Mouse (Mus musculus) 3T3-L1 (cell line): ENCODE data around the gene Arhgef3.

Experiments used
- DNase-seq: peaks from one replicate; pipeline ENCODE4 v3.0.0-alpha.2; 2015; ENCODE audit warnings: low read depth, low spot score

The Arhgef3 gene

GRCm38 (mm10) chr14:27310559-27311242 is 196.0 kb downstream of the Arhgef3 start:
- no peak for DNase-seq

- DNase-seq: peak; percentile 9
These were observed 197.7 kb downstream of the Arhgef3 start for GRCm38 (mm10) chr14:27312380-27312779.

GRCm38 (mm10) chr14:27315737-27316136 is 201.0 kb downstream of the Arhgef3 start:
- DNase-seq: no peak

- no peak for DNase-seq
These were observed 202.4 kb downstream of the Arhgef3 start for GRCm38 (mm10) chr14:27317146-27317545.

GRCm38 (mm10) chr14:27319386-27319785 is 204.7 kb downstream of the Arhgef3 start:
- no peak for DNase-seq

GRCm38 (mm10) chr14:27322041-27322440 is 207.3 kb downstream of the Arhgef3 start:
- DNase-seq: no peak

- DNase-seq: no peak
These were observed 210.0 kb downstream of the Arhgef3 start for GRCm38 (mm10) chr14:27324689-27325088.

- DNase-seq: no peak
These were observed 210.8 kb downstream of the Arhgef3 start for GRCm38 (mm10) chr14:27325537-27325936.

- no peak for DNase-seq
These were observed 213.2 kb downstream of the Arhgef3 start for GRCm38 (mm10) chr14:27327862-27328261.

GRCm38 (mm10) chr14:27328952-27329351 is 214.3 kb downstream of the Arhgef3 start:
- DNase-seq: no peak

GRCm38 (mm10) chr14:27331490-27332035 is 216.9 kb downstream of the Arhgef3 start:
- no peak for DNase-seq

- DNase-seq: peak; percentile 59
These were observed 217.8 kb downstream of the Arhgef3 start for GRCm38 (mm10) chr14:27332359-27332987.

- DNase-seq: no peak
These were observed 220.9 kb downstream of the Arhgef3 start for GRCm38 (mm10) chr14:27335331-27336207.

- DNase-seq: no peak
These were observed 221.8 kb downstream of the Arhgef3 start for GRCm38 (mm10) chr14:27336208-27337114.

GRCm38 (mm10) chr14:27337156-27337555 is 222.5 kb downstream of the Arhgef3 start:
- no peak for DNase-seq

- DNase-seq: peak; percentile 83
These were observed 223.5 kb downstream of the Arhgef3 start for GRCm38 (mm10) chr14:27338034-27338708.

- DNase-seq: peak; percentile 18
These were observed 226.2 kb downstream of the Arhgef3 start for GRCm38 (mm10) chr14:27340682-27341415.

GRCm38 (mm10) chr14:27341486-27341885 is 226.8 kb downstream of the Arhgef3 start:
- DNase-seq: peak; percentile 86

- no peak for DNase-seq
These were observed 227.8 kb downstream of the Arhgef3 start for GRCm38 (mm10) chr14:27342451-27342850.
